Mouse (Mus musculus) thymus, adult 2 months (tissue): Measurements from ENCODE around the gene Atp6v1d.

ENCODE experiments used
- CTCF ChIP-seq: fragments of 200-500 bp; IDR thresholded peaks from 2 replicates; pipeline ENCODE4 v1.5.1; 2012; ENCODE audit warnings: mild to moderate bottlenecking, control low read depth, low read length, moderate library complexity, borderline replicate concordance; ENCODE audit not compliant: control insufficient read depth, poor library complexity, insufficient read depth; ENCODE audit errors: extremely low read depth
- POLR2A ChIP-seq: fragments of 200-500 bp; IDR thresholded peaks from 2 replicates; pipeline ENCODE4 v1.6.1; 2012; ENCODE audit warnings: mild to moderate bottlenecking, low read length, control low read depth, moderate library complexity; ENCODE audit not compliant: control insufficient read depth, poor library complexity, insufficient read depth; ENCODE audit errors: extremely low read depth

DNA sequence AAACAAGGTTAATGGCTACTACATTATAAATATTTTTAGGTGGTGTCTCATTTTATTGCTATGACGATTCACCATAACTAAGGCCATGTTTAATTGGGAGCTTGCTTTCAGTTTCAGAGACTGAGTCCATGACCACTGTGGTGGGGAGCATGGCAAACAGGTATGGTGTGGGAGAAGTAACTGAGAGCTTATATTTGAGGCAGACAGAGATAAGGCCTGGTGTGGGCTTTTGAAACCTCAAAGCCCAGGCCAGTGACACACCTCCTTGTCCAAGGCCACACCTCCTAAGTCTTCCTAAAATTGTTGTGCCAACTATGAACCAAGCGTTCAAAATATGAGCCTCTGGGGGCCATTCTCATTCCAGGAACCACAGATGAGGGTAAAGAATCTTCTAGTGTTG, 26.9 kb downstream of the Atp6v1d start:
- TF ChIP-seq CTCF, result no peak
- no peak for TF ChIP-seq POLR2A
